Mouse (Mus musculus) adrenal gland, postnatal 10 days (tissue): ENCODE measurements around the gene Olfr549. TPM values are rescaled to one million over a fixed set of nuclear protein-coding genes. Genes with fewer than 3 reads are reported as not detected.
A peak's percentile ranks its signal among the peaks of the same experiment; 100 is the strongest.

Experiments used
- DNase-seq: peaks from one replicate; pipeline ENCODE4 v3.0.0; 2021; ENCODE audit warnings: mixed read lengths
- long read RNA-seq, 2 experiments: library from polyadenylated mRNA; stranded (forward); transcript quantifications; one replicate each; pipeline ENCODE4 v2.0.0; 2021
- total RNA-seq, 2 experiments: library from RNA; stranded (reverse); gene quantifications; 2 replicates each; pipeline ENCODE4 v1.2.3; 2021

Olfr549 gene
- total RNA-seq = not detected
- long read RNA-seq, experiment 1 = 0 reads
- long read RNA-seq, experiment 2 = 0 reads

- DNase-seq = no peak
Observed at GRCm38 (mm10) chr7:102549570-102549969, at the start of gene Olfr549. Olfr549 (plus strand) TSS chr7:102549870.

GRCm38 (mm10) chr7:102501986-102502385 lies 47.7 kb upstream of the Olfr549 start:
- DNase-seq = no peak

GRCm38 (mm10) chr7:102506848-102507247 lies 42.8 kb upstream of the Olfr549 start:
- DNase-seq = peak; percentile 84

GRCm38 (mm10) chr7:102508066-102508465 lies 41.6 kb upstream of the Olfr549 start:
- no peak for DNase-seq

DNA sequence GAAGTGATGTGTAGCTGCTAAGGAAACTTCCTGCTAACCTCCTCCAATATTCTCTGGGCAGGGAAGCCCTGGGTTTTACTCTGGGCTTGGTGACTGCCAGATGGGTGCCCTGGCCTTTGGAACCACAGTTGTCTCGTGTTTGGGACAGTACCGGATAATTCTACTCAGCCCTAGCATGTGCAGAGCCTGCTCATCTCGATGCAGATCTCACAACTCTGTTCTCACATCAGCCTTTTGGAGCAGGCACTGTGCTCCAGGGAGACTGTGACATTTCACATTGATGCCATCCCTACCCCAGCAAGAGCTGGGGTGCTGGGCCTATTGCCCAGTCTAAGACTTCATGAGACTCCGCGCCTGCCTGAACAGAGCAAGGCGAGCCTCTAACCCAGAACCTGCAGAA lies 41.0 kb upstream of the Olfr549 start:
- DNase-seq = no peak

- no peak for DNase-seq
Observed at GRCm38 (mm10) chr7:102509726-102510125, 39.9 kb upstream of the Olfr549 start.

DNA sequence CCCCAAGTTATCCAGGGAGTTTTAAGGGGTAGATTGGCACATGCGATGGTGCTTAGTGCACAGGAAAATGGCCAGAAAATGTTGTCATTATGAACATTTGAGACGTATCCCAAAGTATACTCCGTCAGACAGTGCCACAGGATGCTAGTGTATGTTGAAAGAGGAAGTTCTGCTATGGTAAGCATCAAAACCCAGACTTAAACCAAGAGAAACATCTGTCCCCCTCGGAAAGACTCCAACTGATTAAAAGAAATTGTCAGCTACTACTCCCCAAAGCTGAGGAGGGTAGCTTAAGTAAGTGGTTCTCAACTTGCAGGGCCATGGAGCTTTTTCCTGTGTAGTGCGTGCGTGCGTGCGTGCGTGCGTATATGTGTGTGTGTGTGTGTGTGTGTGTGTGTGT lies 37.7 kb upstream of the Olfr549 start:
- DNase-seq = no peak

- DNase-seq = peak; percentile 96
Observed at GRCm38 (mm10) chr7:102512814-102513435, 36.7 kb upstream of the Olfr549 start.

DNA sequence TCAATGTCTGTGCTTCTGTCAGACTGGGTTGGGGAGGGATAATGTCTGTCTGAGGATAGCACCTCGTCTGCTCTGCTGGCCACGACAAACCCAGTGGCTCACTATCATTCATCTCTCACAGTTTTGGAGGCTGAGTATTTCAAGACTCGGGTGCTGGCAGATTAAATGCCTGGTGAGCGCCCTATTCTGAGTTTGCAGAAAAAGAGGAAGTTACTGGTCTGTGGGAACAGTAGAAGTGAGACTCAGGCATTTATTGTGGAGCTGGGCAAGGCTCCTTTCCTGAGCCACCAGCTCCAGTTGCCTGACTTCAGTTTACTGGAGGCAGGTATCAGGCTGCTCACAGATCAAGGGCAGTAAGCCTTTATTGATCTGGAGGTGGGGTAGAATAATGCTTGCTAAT lies 35.5 kb upstream of the Olfr549 start:
- DNase-seq = no peak

DNA sequence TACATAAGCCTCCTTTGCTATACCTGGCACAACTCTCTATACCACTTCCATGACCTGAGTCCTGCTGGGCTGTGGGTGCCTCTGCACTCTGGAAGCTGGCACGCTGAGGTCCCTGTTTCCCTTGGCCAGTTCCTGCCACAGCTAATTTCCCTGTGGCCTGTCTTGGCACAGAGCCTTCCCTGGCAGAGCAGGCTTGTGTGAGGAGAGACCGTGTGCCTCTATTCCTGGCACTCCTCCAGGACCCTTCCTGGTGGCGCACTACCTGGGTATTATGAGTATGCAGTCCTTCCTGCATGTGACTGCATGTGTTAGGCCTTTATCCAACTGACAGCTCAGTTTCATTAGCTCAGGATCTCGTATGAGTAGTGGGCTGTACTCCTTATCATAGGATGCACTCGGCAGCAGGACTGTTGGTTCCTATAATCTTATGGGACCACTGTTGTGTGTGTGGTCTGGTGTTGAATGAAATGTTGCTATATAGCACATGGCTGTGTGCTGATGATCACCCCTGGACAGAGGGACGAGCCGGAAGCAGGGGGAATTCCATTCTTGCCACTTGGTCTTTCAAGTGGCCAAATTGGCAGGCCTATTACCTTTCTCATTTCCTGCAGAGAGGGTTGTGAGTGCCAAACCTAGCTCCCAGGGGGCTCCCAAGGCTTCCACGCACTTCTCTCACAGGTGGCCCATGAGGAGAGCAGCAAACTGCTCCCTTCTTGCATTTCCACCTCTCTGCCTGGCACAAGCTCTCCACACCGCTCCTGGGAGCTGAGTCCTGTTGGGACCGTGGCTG lies 33.2 kb upstream of the Olfr549 start:
- peak; percentile 72 for DNase-seq

GRCm38 (mm10) chr7:102517051-102517335 lies 32.7 kb upstream of the Olfr549 start:
- DNase-seq = no peak

GRCm38 (mm10) chr7:102529052-102529451 lies 20.6 kb upstream of the Olfr549 start:
- DNase-seq = no peak

GRCm38 (mm10) chr7:102534449-102534848 lies 15.2 kb upstream of the Olfr549 start, which contains the start of gene Olfr547:
Olfr547 (plus strand) TSS chr7:102534749.
- DNase-seq = no peak

GRCm38 (mm10) chr7:102540596-102540995 lies 9.1 kb upstream of the Olfr549 start, which contains the start of gene Olfr548-ps1:
Olfr548-ps1 (plus strand) TSS chr7:102540896.
- DNase-seq = no peak

DNA sequence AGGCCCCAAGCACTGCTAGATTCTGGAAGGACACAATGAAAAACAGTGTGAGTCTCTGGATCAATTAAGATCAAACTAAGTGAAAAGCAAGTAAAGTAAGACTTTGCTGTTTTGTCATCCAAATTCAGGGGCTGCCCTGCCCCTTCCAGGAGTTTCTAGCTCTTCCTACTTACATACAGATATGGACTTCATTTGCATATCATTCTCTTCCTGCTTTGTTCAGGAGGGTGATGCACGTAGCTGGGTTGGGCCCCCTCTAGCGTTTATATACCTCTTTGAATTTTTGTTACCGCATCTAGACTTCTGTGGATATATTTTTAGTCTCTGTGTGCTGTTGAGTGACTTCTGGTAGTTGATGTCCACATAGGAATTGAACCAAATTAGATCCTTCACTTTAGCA lies 8.4 kb upstream of the Olfr549 start:
- DNase-seq = no peak

- DNase-seq = no peak
Observed at GRCm38 (mm10) chr7:102553279-102553678, 3.6 kb downstream of the Olfr549 start.

- peak; percentile 93 for DNase-seq
Observed at GRCm38 (mm10) chr7:102564999-102565997, 15.6 kb downstream of the Olfr549 start, which contains the start of gene Trim21. Trim21 (minus strand) TSS chr7:102565486.

DNA sequence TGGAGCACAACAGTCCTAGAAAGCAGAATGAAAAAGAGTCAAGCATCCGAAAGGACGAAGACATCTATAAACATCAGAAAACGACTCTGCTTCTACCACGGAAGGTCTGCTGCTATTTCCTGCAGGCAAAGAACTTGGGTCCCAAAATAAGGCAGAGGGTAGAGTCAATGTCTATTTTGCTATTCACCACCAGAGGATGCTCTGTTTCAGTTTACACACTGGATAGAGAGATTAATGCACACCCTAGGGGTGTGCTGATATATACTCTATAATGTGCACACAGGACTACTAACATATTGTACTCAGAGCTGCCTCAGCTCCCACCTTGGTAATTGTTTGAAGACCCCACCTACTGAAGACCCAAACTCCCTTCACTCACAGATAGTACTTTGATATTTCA lies 16.5 kb downstream of the Olfr549 start:
- DNase-seq = no peak

GRCm38 (mm10) chr7:102571142-102571541 lies 21.5 kb downstream of the Olfr549 start, which contains the start of gene Olfr550:
Olfr550 (plus strand) TSS chr7:102571442.
- no peak for DNase-seq

- no peak for DNase-seq
Observed at GRCm38 (mm10) chr7:102573174-102573830, 23.6 kb downstream of the Olfr549 start.

DNA sequence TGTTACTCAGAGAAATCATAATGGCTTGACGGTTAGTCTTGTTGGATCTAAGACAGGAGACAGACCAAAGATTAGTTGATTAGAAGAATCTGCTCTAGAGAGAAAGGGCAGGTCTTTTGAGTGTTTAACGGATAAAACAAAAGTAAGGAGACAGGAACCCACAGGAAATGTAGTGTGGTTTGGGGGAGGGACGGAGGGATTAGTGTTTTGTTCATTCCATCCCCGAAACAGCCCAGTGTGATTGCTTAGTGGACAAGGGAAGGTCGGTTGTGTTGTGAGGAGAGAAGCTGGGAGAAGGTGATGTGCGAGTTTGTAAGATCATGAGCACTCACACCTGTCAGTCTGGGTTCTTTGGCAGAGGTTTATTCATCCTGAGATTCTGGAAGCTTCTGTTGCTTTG lies 26.3 kb downstream of the Olfr549 start:
- DNase-seq = no peak

DNA sequence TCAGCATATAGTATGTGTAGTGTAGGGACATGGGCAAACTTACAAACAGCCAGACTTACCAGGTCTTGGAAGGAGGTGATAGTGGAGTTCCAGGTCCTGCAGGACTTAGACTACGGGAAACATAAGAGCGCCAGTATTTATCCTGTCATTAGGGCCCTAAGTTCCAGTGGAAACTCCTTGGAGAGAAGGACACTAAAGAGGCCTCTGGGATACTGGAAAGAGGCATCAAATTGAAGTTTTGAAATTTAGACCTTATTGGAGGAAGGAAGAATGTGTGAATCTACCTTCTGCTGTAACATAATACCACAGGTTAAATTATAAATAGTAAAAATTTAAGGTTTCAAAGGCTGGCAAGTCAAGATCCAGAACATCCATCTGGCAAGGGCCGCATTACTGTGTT lies 42.1 kb downstream of the Olfr549 start, which contains the start of gene Olfr551:
Olfr551 (minus strand) TSS at position 101 of the 400 bp plus-strand sequence.
- no peak for DNase-seq
